Mouse (Mus musculus) heart, embryonic 16.5 days (tissue): ENCODE data around the gene E130114P18Rik. TPM values are rescaled to one million over a fixed set of nuclear protein-coding genes. Genes with fewer than 3 reads are reported as not detected.
A peak's percentile ranks its signal among the peaks of the same experiment; 100 is the strongest.

Experiments
- ATAC-seq: fragments of 200-750 bp; cut with Nextera tagmentation; replicated peaks from 2 replicates; pipeline ENCODE4 v1.8.0; 2017; ENCODE audit warnings: moderate number of reproducible peaks; ENCODE audit not compliant: insufficient read depth, low FRiP score; ENCODE audit errors: extremely low read depth
- H3K27ac ChIP-seq: fragments of 300-500 bp; sonication (generic); 2 replicates; pipeline ENCODE4 v1.5.1; 2014; ENCODE audit warnings: mild to moderate bottlenecking, low read length, control low read depth, moderate library complexity
- H3K27me3 ChIP-seq: fragments of 300-500 bp; sonication (generic); 2 replicates; pipeline ENCODE4 v1.6.1; 2014; ENCODE audit warnings: low read length, mixed read lengths; ENCODE audit not compliant: control insufficient read depth, insufficient read depth
- H3K36me3 ChIP-seq: fragments of 300-500 bp; sonication (generic); 2 replicates; pipeline ENCODE4 v1.6.1; 2014; ENCODE audit not compliant: control insufficient read depth, insufficient read depth
- H3K4me1 ChIP-seq: fragments of 300-500 bp; sonication (generic); 2 replicates; pipeline ENCODE4 v1.6.1; 2014; ENCODE audit warnings: low read length, mixed read lengths; ENCODE audit not compliant: control insufficient read depth, insufficient read depth
- H3K4me2 ChIP-seq: fragments of 300-500 bp; sonication (generic); 2 replicates; pipeline ENCODE4 v1.6.1; 2014; ENCODE audit warnings: low read depth, mild to moderate bottlenecking, control low read depth, low read length
- H3K4me3 ChIP-seq: fragments of 300-500 bp; sonication (generic); 2 replicates; pipeline ENCODE4 v1.5.1; 2014; ENCODE audit warnings: mild to moderate bottlenecking, control low read depth, low read length
- H3K9ac ChIP-seq: fragments of 300-500 bp; sonication (generic); 2 replicates; pipeline ENCODE4 v1.6.1; 2014; ENCODE audit warnings: low read length, control low read depth
- H3K9me3 ChIP-seq: fragments of 300-500 bp; sonication (generic); replicated peaks from 2 replicates; pipeline ENCODE4 v1.6.1; 2016; ENCODE audit warnings: low read length; ENCODE audit not compliant: control insufficient read depth
- WGBS: fragments of 180-500 bp; shearing (Covaris S2); extraction: QIAGEN DNeasy Blood & Tissue Kit; methylation state at CpG from one replicate; pipeline ENCODE4 v1.1.7; 2014; 5-methylcytosine and 5-hydroxymethylcytosine counted together
- polyA plus RNA-seq: library from polyadenylated mRNA; unstranded; fragments of >200 nt; fragmentation: Nextera tagmentation; extraction: Ambion mirVana; gene quantifications from 2 replicates; pipeline ENCODE4 v1.2.1, GENCODE M21; 2015

Gene E130114P18Rik
- polyA plus RNA-seq, 1 experiment from 2014 or later: 0.75 TPM

DNA sequence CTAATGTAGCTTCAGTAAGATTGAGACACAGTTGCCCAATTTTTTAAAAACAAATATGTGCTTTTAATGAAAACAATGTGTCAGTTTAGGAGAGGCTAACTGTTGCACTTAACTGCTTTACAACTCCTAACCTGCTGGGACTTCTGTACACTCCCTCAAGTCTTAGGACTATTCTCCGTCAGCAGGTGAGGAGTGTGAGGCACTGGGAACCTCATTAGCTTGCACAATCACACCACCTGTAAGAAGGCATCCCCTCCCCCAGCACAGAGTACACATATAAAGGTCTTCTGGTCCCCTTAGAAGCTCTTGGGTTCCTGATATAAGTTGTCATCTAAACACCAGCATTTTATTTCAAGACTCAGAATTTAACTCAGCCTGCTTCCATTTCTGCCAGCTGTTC is 170.7 kb downstream of the E130114P18Rik start:
- no peak for ATAC-seq
- no peaks in the 10 kb centered on the region for H3K9me3 ChIP-seq
- no peak overlapping the region for H3K4me2 ChIP-seq
- H3K36me3 ChIP-seq: no peaks in the 10 kb centered on the region
- H3K9ac ChIP-seq: no peak overlapping the region
- peaks cover 30% of the 10 kb centered on the region for H3K4me1 ChIP-seq
- H3K27me3 ChIP-seq: no peaks in the 10 kb centered on the region
- H3K4me3 ChIP-seq: no peak overlapping the region
- no peak overlapping the region for H3K27ac ChIP-seq
- WGBS: 89% methylated on average over 1 of the region's 1 CpGs

DNA sequence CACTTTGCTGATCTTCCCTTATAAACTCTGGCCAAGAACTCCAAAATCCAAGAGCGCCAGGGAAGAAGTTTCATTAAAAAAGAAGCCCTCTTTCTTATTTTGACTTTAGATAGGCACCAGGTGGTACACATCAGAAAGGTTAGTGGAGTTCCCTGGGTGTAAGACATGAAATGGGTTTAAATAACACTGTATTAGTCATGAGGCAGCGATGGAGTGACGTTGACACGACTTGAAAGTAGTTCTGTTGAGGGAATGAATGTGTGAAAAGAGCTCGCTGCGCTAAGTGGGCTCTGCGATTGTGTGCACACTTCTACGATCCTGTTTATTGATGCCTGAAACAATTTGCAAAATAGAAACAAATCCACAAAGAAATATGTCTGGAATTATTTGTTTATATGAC is 171.4 kb downstream of the E130114P18Rik start:
- WGBS: 87% methylated on average over 8 of the region's 8 CpGs
- H3K36me3 ChIP-seq: no peaks in the 10 kb centered on the region
- no peaks in the 10 kb centered on the region for H3K9me3 ChIP-seq
- peaks cover 30% of the 10 kb centered on the region for H3K4me1 ChIP-seq
- no peak for ATAC-seq
- H3K9ac ChIP-seq: no peak overlapping the region
- H3K4me3 ChIP-seq: no peak overlapping the region
- H3K4me2 ChIP-seq: no peak overlapping the region
- no peaks in the 10 kb centered on the region for H3K27me3 ChIP-seq
- H3K27ac ChIP-seq: no peak overlapping the region

DNA sequence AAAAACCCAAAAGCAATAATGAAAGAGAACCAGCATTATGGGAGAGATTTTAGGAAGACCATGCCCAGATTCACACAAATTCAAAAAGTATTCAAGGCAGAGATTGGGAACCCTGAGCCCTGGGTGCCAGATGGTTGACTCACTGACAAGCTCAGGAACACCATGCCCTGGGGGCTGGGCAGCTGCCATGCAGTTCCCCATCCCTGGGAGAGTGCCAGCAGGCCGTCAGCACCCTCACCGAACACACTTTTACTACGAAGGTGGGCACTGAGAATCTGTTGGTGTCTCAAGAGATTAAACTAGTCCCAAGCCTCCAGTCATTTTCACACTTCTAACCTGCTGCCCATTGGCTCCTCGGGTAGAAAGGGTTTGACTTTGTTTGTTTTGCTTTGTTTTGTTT is 175.3 kb downstream of the E130114P18Rik start:
- H3K27ac ChIP-seq: peak overlapping the region; percentile 65
- peak; percentile 87 for ATAC-seq

DNA sequence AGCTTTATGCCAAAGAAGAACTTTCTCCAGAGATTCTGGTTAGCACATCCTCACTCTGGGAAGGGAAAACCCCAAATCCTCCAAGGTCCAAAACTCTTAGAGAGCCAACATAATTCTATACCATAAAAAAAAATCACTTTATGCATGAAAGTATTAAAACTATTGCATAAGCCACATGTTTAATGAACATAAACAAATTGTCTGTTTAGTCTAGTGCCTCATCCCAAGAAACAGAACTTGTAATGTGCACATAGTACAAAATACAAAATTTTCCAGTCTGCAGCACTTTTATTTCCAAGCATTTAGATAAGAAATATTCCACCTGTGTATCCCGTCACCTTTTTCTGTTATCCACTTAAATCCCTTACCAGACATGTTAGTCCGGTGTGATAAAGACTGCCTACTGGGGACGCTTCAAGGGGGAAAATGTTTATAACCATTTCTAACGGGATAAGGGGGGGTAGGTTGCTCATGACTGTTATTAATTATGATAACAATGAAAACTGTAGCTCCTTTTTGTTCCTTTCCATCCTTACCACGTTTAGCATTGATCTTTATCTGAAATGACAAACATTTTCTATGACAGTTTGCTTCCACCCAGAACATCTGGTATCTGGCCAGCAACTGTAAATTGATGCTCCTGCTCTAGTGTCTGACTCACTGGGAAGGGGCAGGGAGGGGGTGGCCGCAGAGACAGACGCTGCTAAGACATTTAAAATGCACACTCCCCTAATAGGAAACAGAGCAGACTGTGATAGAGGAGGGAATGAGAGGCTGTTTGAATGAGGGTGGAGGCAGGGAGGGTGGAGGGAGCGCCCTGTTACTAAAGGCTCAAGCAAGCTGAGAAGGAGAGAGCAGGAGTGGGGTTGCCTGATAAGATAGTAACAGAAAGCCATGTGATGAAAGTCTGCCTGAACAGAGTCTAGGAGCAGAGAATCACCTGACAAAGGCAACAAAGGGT is 176.7 kb downstream of the E130114P18Rik start:
- no peak overlapping the region for H3K9ac ChIP-seq
- 16% methylated on average over 8 of the region's 8 CpGs for WGBS
- H3K4me2 ChIP-seq: peak overlapping the region; percentile 34
- no peak overlapping the region for H3K4me3 ChIP-seq
- peak overlapping the region; percentile 65 for H3K27ac ChIP-seq
- no peaks in the 10 kb centered on the region for H3K27me3 ChIP-seq
- ATAC-seq: peak; percentile 86
- H3K9me3 ChIP-seq: no peaks in the 10 kb centered on the region
- H3K4me1 ChIP-seq: peaks cover 14% of the 10 kb centered on the region
- H3K36me3 ChIP-seq: no peaks in the 10 kb centered on the region

More for the DNA sequence above, 175.3 kb downstream of the E130114P18Rik start:
- Histone ChIP-seq H3K4me1 (peaks cover 17% of the 10 kb centered on the region), H3K27me3 (no peaks in the 10 kb centered on the region), H3K36me3 (no peaks in the 10 kb centered on the region), H3K4me2 (no peak overlapping the region), H3K9ac (no peak overlapping the region), H3K4me3 (no peak overlapping the region), H3K9me3 (no peaks in the 10 kb centered on the region)
- WGBS: 37% methylated on average over 4 of the region's 4 CpGs

GRCm38 (mm10) chr4:97597443-97597842 is 180.4 kb downstream of the E130114P18Rik start:
- 98% methylated on average over 1 of the region's 1 CpGs for WGBS
- no peaks in the 10 kb centered on the region for H3K36me3 ChIP-seq
- H3K9me3 ChIP-seq: no peaks in the 10 kb centered on the region
- H3K4me3 ChIP-seq: no peak overlapping the region
- no peak overlapping the region for H3K27ac ChIP-seq
- no peak for ATAC-seq
- H3K9ac ChIP-seq: no peak overlapping the region
- H3K4me2 ChIP-seq: no peak overlapping the region
- H3K27me3 ChIP-seq: no peaks in the 10 kb centered on the region
- peaks cover 28% of the 10 kb centered on the region for H3K4me1 ChIP-seq

- no peak overlapping the region for H3K4me3 ChIP-seq
- no peaks in the 10 kb centered on the region for H3K36me3 ChIP-seq
- H3K27ac ChIP-seq: no peak overlapping the region
- no peak overlapping the region for H3K9ac ChIP-seq
- no peak overlapping the region for H3K4me2 ChIP-seq
- ATAC-seq: no peak
- peaks cover 18% of the 10 kb centered on the region for H3K4me1 ChIP-seq
- H3K9me3 ChIP-seq: no peaks in the 10 kb centered on the region
- no peaks in the 10 kb centered on the region for H3K27me3 ChIP-seq
- 87% methylated on average over 9 of the region's 9 CpGs for WGBS
These were observed 181.5 kb downstream of the E130114P18Rik start for GRCm38 (mm10) chr4:97596348-97596747.

DNA sequence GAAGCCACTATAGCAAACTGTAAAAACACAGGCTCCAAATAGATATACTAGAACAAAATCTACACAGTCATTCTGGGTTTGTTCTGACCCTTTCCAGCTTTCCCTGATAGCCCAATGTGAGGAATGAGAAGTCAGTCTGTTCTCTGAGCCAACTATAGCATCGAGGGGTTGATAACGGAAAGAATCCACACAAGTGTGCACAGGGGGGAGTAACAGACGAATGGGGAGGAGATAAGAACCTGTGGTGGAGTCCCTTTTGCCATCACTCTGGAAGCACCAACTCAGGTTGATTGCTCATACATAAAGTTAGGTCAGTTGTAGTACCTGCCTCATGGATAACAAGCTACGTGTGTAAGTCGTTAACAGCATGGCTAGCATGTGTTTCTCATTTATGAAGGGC is 184.0 kb downstream of the E130114P18Rik start:
- Histone ChIP-seq H3K9me3 (no peaks in the 10 kb centered on the region), H3K4me2 (no peak overlapping the region), H3K4me3 (no peak overlapping the region), H3K27ac (no peak overlapping the region), H3K27me3 (no peaks in the 10 kb centered on the region), H3K4me1 (peaks cover 14% of the 10 kb centered on the region), H3K36me3 (no peaks in the 10 kb centered on the region), H3K9ac (no peak overlapping the region)
- peak; percentile 69 for ATAC-seq
- WGBS: 30% methylated on average over 5 of the region's 5 CpGs

- 71% methylated on average over 1 of the region's 1 CpGs for WGBS
- H3K4me1 ChIP-seq: peaks cover 14% of the 10 kb centered on the region
- no peak overlapping the region for H3K4me2 ChIP-seq
- H3K36me3 ChIP-seq: no peaks in the 10 kb centered on the region
- no peaks in the 10 kb centered on the region for H3K27me3 ChIP-seq
- no peak overlapping the region for H3K9ac ChIP-seq
- no peak overlapping the region for H3K27ac ChIP-seq
- ATAC-seq: no peak
- H3K9me3 ChIP-seq: no peaks in the 10 kb centered on the region
- H3K4me3 ChIP-seq: no peak overlapping the region
These were observed 188.1 kb downstream of the E130114P18Rik start for GRCm38 (mm10) chr4:97589790-97590189.

DNA sequence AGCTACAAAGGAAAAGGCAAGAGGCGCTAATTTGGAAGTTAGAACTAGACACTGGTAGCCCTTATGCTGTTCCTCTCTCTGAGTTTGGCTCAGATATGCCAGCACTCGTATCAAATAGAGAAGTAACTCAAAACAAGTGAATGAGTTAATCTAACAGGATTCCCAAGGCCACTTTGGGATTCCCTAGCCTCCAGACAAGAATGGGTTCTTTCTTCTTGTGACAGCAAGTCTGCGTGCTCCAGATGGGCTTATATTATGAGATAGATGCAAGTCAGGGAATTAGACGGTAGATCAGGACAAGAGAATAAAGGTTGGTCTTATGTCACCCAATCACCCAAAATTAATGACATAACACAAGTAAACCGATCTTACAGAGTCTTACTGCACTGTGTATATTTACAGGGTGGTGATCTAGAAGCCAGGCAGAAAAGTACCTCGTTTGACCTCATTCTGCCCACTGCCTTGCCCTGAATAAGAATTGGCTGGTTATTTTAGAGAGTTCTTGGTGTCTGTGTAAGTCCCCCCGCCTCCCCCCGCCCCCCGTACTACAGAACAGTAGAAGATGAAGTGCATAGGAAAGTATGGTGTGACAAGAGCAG is 190.4 kb downstream of the E130114P18Rik start:
- Histone ChIP-seq H3K4me1 (no peaks in the 10 kb centered on the region), H3K27me3 (no peaks in the 10 kb centered on the region), H3K27ac (no peak overlapping the region), H3K4me3 (no peak overlapping the region), H3K9ac (no peak overlapping the region), H3K36me3 (no peaks in the 10 kb centered on the region), H3K9me3 (no peaks in the 10 kb centered on the region), H3K4me2 (no peak overlapping the region)
- ATAC-seq: no peak
- WGBS: 78% methylated on average over 9 of the region's 9 CpGs
